Mouse (Mus musculus): Measurements from ENCODE around the gene Fbh1. TPM values are rescaled to one million over a fixed set of nuclear protein-coding genes. Genes with fewer than 3 reads are reported as not detected.

Fbh1 gene
- polyA plus RNA-seq, 2 experiments = 13.0 to 24.8 TPM

DNA sequence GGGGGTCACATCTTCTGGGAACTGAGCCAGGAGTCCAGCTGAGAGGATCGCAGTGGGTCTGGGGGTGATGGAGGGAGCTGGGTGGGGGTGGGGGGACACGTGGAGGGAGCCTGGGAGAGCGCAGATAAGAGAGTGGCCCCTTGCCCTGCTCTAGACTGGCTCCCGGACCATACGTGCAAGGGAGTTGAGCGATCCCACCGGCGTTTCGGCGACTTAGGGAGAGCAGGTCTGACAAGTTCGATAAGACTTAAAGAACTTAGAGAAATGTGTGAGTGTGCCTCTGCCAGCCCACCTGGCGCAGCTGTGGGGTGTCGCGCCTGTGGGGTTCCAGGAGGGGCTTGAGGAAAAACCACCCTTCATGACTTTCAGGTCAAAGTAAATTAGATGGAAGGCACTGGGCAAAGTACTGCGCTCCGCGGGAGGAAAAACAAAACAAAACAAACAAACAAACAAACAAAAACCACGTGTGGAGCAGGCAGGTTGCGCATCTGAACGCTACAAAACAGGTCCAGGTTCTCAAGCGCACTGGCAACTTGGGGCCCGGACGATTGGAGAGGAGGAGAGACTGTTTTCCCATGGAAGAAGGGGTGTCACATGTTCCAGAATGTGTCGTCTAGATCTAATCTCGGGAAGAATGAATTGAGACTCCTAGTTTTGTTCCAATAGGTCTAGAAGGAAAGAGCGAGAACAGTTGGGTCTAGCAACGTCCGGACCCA is 71.2 kb downstream of the Fbh1 start:
- Histone ChIP-seq H3K9ac (replicated peaks) (peak overlapping the region; percentile 64), H3K4me2 (ENCODE audit: low read depth) (peak overlapping the region; percentile 72), H3K36me3 (replicated peaks; ENCODE audit: control insufficient read depth, insufficient read depth, low read depth) (no peaks in the 10 kb centered on the region), H3K4me1 (replicated peaks; ENCODE audit: control insufficient read depth in 2 of 2, insufficient read depth in 2 of 2, low read length in 1 of 2) (peaks cover 0 to 21% of the 10 kb centered on the region in 2 experiments; a peak in 3 of 4 replicates), H3K9me3 (ENCODE audit: control insufficient read depth, low read length) (no peaks in the 10 kb centered on the region), H3K27ac (no peak overlapping the region), H3K27me3 (ENCODE audit: control insufficient read depth, insufficient read depth, low read length) (no peaks in the 10 kb centered on the region; the same call in 1 of the 2 replicates), H3K4me3 (ENCODE audit: insufficient read depth in 1 of 2, low read depth in 2 of 2, low read length in 2 of 2) (peak overlapping the region; percentile 65 to 68)
- DNase-seq (ENCODE audit: low read depth in 3 of 3, low spot score in 3 of 3) (no peak), ATAC-seq (ENCODE audit: insufficient read depth) (peak; percentile 56)
- 6% methylated on average over 28 of the region's 28 CpGs for WGBS (ENCODE audit: insufficient replicate concordance)
- TF ChIP-seq CTCF (IDR thresholded peaks at IDR 0.05; ENCODE audit: low read depth) = no peak
- no peak for TF ChIP-seq EP300 (IDR thresholded peaks at IDR 0.05; ENCODE audit: low read depth)

DNA sequence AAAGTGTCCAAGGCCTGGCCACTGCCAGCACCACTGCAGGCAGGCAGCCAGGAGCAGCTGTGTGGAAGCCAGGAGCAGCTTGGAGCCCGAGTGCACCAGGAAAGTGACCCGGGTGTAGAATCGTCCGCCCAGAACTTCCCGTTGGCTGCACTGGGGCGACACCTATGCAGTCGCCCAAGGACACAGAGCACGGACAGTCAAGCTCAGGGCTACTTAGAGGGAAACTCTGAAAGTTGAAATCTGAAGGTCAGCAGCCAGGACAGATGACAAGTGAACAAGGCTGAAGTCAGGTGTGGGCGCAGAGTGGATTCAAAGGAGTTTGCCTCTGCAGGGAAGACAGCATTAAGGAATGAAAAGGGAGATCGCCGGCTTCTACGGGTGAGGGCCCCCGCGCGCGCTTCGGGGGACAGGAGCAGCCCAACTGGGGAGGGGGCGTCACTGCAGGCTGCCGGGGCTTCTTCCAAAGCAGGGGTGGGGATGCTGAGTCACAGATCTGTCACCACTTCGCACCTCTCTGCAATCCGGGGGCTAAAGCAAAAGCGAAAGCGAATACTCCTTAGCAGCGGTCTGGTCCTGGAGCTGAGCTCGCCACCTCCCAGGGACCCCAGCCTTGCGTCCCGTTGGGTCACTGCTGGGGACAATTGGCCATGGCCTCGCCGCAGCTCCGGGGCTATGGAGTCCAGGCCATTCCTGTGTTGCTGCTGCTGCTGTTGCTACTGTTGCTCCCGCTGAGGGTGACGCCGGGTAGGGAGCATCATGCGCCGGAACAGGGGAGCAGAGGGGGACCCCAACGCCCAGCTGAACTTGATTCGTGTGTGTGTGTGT is 72.0 kb downstream of the Fbh1 start, which contains the start of gene Il15ra:
Gene Il15ra, plus strand, starts transcription at position 90 of the 825 bp plus-strand sequence.
- peak within 1 kb of the TSS; percentile 64 for H3K9ac ChIP-seq (replicated peaks)
- H3K36me3 ChIP-seq (replicated peaks; ENCODE audit: control insufficient read depth, insufficient read depth, low read depth) = no peaks in the 10 kb centered on the region
- peak within 1 kb of the TSS; percentile 65 to 68 for H3K4me3 ChIP-seq (ENCODE audit: insufficient read depth in 1 of 2, low read depth in 2 of 2, low read length in 2 of 2)
- H3K27me3 ChIP-seq (ENCODE audit: control insufficient read depth, insufficient read depth, low read length) = no peaks in the 10 kb centered on the region; the same call in 1 of the 2 replicates
- under 1% methylated on average over 37 of the region's 37 CpGs for WGBS (ENCODE audit: insufficient replicate concordance)
- H3K4me2 ChIP-seq (ENCODE audit: low read depth) = peak within 1 kb of the TSS; percentile 72
- no peak for DNase-seq (ENCODE audit: low read depth in 3 of 3, low spot score in 3 of 3)
- ATAC-seq (ENCODE audit: insufficient read depth) = peak; percentile 55
- TF ChIP-seq EP300 (IDR thresholded peaks at IDR 0.05; ENCODE audit: low read depth) (no peak), CTCF (IDR thresholded peaks at IDR 0.05; ENCODE audit: low read depth) (no peak)
- H3K4me1 ChIP-seq (replicated peaks; ENCODE audit: control insufficient read depth in 2 of 2, insufficient read depth in 2 of 2, low read length in 1 of 2) = peaks cover 0 to 21% of the 10 kb centered on the region in 2 experiments; a peak in 3 of 4 replicates
- H3K9me3 ChIP-seq (ENCODE audit: control insufficient read depth, low read length) = no peaks in the 10 kb centered on the region
- no peak within 1 kb of the TSS for H3K27ac ChIP-seq

DNA sequence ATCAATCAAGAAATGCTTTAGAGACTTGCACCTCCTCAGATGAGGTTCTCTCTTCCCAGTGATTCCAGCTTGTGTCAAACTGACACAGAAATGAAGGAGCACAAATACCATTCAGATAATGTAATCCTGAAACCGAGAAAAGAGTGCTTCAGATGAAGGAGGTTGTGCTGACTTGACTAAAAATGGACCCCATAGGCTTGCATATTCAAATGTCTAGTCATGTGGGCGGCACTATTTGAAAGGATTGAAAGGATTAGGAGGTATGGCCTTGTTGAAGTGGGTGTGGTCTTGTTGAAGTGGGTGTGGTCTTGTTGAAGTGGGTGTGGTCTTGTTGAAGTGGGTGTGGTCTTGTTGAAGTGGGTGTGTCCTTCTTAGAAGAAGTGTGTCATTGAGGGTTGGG is 77.5 kb downstream of the Fbh1 start:
- Histone ChIP-seq H3K27me3 (ENCODE audit: control insufficient read depth, insufficient read depth, low read length) (no peaks in the 10 kb centered on the region), H3K4me3 (ENCODE audit: insufficient read depth in 1 of 2, low read depth in 2 of 2, low read length in 2 of 2) (no peak overlapping the region), H3K9me3 (ENCODE audit: control insufficient read depth, low read length) (no peaks in the 10 kb centered on the region), H3K27ac (no peak overlapping the region), H3K9ac (replicated peaks) (no peak overlapping the region), H3K4me1 (replicated peaks; ENCODE audit: control insufficient read depth in 2 of 2, insufficient read depth in 2 of 2, low read length in 1 of 2) (peaks cover 0 to 6% of the 10 kb centered on the region in 2 experiments; a peak in 1 of 4 replicates), H3K36me3 (replicated peaks; ENCODE audit: control insufficient read depth, insufficient read depth, low read depth) (no peaks in the 10 kb centered on the region), H3K4me2 (ENCODE audit: low read depth) (no peak overlapping the region)
- DNase-seq (ENCODE audit: low read depth in 3 of 3, low spot score in 3 of 3) (no peak), ATAC-seq (ENCODE audit: insufficient read depth) (no peak)
- no peak for TF ChIP-seq CTCF (IDR thresholded peaks at IDR 0.05; ENCODE audit: low read depth)
- TF ChIP-seq EP300 (IDR thresholded peaks at IDR 0.05; ENCODE audit: low read depth) = no peak
- 80% methylated on average over 2 of the region's 2 CpGs for WGBS (ENCODE audit: insufficient replicate concordance)

DNA sequence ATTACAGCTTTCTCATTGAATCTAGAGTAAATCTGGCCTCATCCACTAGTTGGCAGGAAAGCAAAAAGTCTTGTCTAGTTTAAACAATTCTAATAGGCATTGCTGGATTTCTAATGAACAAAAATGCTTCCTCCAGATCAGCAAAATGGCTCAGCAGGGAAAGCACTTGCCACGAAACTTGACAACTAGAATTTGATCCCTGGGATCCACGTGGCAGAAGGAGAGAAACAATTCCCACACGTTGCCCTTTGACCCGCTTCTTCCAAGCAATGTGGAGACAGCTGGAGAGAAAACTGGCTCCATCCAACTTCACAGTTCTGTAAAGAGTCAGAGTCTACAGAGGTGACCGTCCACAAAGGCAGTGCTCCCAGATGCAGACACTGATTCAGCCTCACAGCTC is 78.4 kb downstream of the Fbh1 start:
- no peaks in the 10 kb centered on the region for H3K9me3 ChIP-seq (ENCODE audit: control insufficient read depth, low read length)
- H3K27me3 ChIP-seq (ENCODE audit: control insufficient read depth, insufficient read depth, low read length) = no peaks in the 10 kb centered on the region
- DNase-seq (ENCODE audit: low read depth in 3 of 3, low spot score in 3 of 3) (no peak), ATAC-seq (ENCODE audit: insufficient read depth) (no peak)
- no peaks in the 10 kb centered on the region for H3K36me3 ChIP-seq (replicated peaks; ENCODE audit: control insufficient read depth, insufficient read depth, low read depth)
- H3K4me1 ChIP-seq (replicated peaks; ENCODE audit: control insufficient read depth in 2 of 2, insufficient read depth in 2 of 2, low read length in 1 of 2) = peaks cover 0 to 9% of the 10 kb centered on the region in 2 experiments; a peak in 1 of 4 replicates
- no peak overlapping the region for H3K27ac ChIP-seq
- H3K9ac ChIP-seq (replicated peaks) = no peak overlapping the region
- H3K4me2 ChIP-seq (ENCODE audit: low read depth) = no peak overlapping the region
- 58% methylated on average over 5 of the region's 5 CpGs for WGBS (ENCODE audit: insufficient replicate concordance)
- no peak for TF ChIP-seq EP300 (IDR thresholded peaks at IDR 0.05; ENCODE audit: low read depth)
- no peak for TF ChIP-seq CTCF (IDR thresholded peaks at IDR 0.05; ENCODE audit: low read depth)
- H3K4me3 ChIP-seq (ENCODE audit: insufficient read depth in 1 of 2, low read depth in 2 of 2, low read length in 2 of 2) = no peak overlapping the region

DNA sequence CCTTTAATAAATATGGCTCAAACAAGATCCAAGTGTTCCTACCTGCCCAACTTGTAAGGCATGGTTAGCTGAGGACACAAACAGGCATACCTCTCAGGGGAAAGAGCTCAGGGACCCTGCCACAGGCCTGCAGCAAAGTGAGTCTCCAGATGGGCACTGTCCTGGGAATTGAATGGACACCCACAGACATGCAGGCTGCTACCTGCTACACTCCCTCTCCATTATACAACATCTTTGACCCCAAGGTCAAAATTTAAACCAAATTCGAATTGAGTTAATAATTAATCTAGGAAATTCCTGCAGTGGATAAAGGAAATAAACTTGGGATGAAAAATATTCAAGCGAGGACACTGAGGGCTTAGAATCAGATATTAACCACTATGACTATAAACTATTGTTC is 81.5 kb downstream of the Fbh1 start:
- Histone ChIP-seq H3K4me1 (replicated peaks; ENCODE audit: control insufficient read depth in 2 of 2, insufficient read depth in 2 of 2, low read length in 1 of 2) (peaks cover 0 to 12% of the 10 kb centered on the region in 2 experiments; a peak in 2 of 4 replicates), H3K9me3 (ENCODE audit: control insufficient read depth, low read length) (no peaks in the 10 kb centered on the region), H3K9ac (replicated peaks) (no peak overlapping the region), H3K4me2 (ENCODE audit: low read depth) (no peak overlapping the region), H3K36me3 (replicated peaks; ENCODE audit: control insufficient read depth, insufficient read depth, low read depth) (no peaks in the 10 kb centered on the region), H3K27me3 (ENCODE audit: control insufficient read depth, insufficient read depth, low read length) (no peaks in the 10 kb centered on the region), H3K4me3 (ENCODE audit: insufficient read depth in 1 of 2, low read depth in 2 of 2, low read length in 2 of 2) (no peak overlapping the region), H3K27ac (no peak overlapping the region)
- WGBS (ENCODE audit: insufficient replicate concordance) = 35% methylated on average over 2 of the region's 2 CpGs
- ATAC-seq (ENCODE audit: insufficient read depth) (no peak), DNase-seq (ENCODE audit: low read depth in 3 of 3, low spot score in 3 of 3) (no peak)
- TF ChIP-seq CTCF (IDR thresholded peaks at IDR 0.05; ENCODE audit: low read depth) = no peak
- no peak for TF ChIP-seq EP300 (IDR thresholded peaks at IDR 0.05; ENCODE audit: low read depth)
